Mouse (Mus musculus): ENCODE data around the gene Siva1. TPM values are rescaled to one million over a fixed set of nuclear protein-coding genes. Genes with fewer than 3 reads are reported as not detected.

The Siva1 gene
- polyA plus RNA-seq, 1 experiment from 2014 or later = 54.5 TPM

GRCm38 (mm10) chr12:112620354-112621061 lies 24.0 kb upstream of the Siva1 start:
- WGBS = 27% methylated on average over 13 of the region's 16 CpGs
- H3K4me3 ChIP-seq (ENCODE audit: low read depth, low read length) = peak overlapping the region; percentile 47
- H3K4me2 ChIP-seq (replicated peaks; ENCODE audit: low read depth) = peak overlapping the region; percentile 94
- H3K36me3 ChIP-seq (ENCODE audit: control insufficient read depth, insufficient read depth) = no peaks in the 10 kb centered on the region
- no peak for TF ChIP-seq CTCF (IDR thresholded peaks at IDR 0.05; ENCODE audit: low read depth)
- H3K4me1 ChIP-seq (replicated peaks; ENCODE audit: control insufficient read depth, insufficient read depth, low read length) = no peaks in the 10 kb centered on the region; the same call in 1 of the 2 replicates
- peak overlapping the region; percentile 42; the same call in 1 of the 2 replicates for H3K9ac ChIP-seq (ENCODE audit: low read depth, low read length)
- peaks cover 10% of the 10 kb centered on the region for H3K27me3 ChIP-seq (replicated peaks; ENCODE audit: control insufficient read depth, insufficient read depth, low read length)
- no peak overlapping the region for H3K27ac ChIP-seq (ENCODE audit: low read depth, low read length)
- no peaks in the 10 kb centered on the region for H3K9me3 ChIP-seq (ENCODE audit: control insufficient read depth)
- no peak for ATAC-seq

GRCm38 (mm10) chr12:112621900-112622299 lies 22.6 kb upstream of the Siva1 start:
- Histone ChIP-seq H3K4me3 (ENCODE audit: low read depth, low read length) (no peak overlapping the region), H3K9ac (ENCODE audit: low read depth, low read length) (no peak overlapping the region), H3K36me3 (ENCODE audit: control insufficient read depth, insufficient read depth) (no peaks in the 10 kb centered on the region), H3K27ac (ENCODE audit: low read depth, low read length) (no peak overlapping the region), H3K4me1 (replicated peaks; ENCODE audit: control insufficient read depth, insufficient read depth, low read length) (peaks cover 6% of the 10 kb centered on the region; the same call in 1 of the 2 replicates), H3K9me3 (ENCODE audit: control insufficient read depth) (no peaks in the 10 kb centered on the region), H3K4me2 (replicated peaks; ENCODE audit: low read depth) (no peak overlapping the region), H3K27me3 (replicated peaks; ENCODE audit: control insufficient read depth, insufficient read depth, low read length) (peaks cover 10% of the 10 kb centered on the region)
- WGBS = 82% methylated on average over 3 of the region's 3 CpGs
- TF ChIP-seq CTCF (IDR thresholded peaks at IDR 0.05; ENCODE audit: low read depth) = no peak
- no peak for ATAC-seq

- 9% methylated on average over 2 of the region's 2 CpGs for WGBS
- Histone ChIP-seq H3K9ac (ENCODE audit: low read depth, low read length) (no peak overlapping the region), H3K4me1 (replicated peaks; ENCODE audit: control insufficient read depth, insufficient read depth, low read length) (peaks cover 8% of the 10 kb centered on the region), H3K9me3 (ENCODE audit: control insufficient read depth) (no peaks in the 10 kb centered on the region), H3K4me2 (replicated peaks; ENCODE audit: low read depth) (no peak overlapping the region), H3K4me3 (ENCODE audit: low read depth, low read length) (no peak overlapping the region), H3K36me3 (ENCODE audit: control insufficient read depth, insufficient read depth) (no peaks in the 10 kb centered on the region), H3K27me3 (replicated peaks; ENCODE audit: control insufficient read depth, insufficient read depth, low read length) (peaks cover 10% of the 10 kb centered on the region), H3K27ac (ENCODE audit: low read depth, low read length) (no peak overlapping the region)
- peak; percentile 93 for TF ChIP-seq CTCF (IDR thresholded peaks at IDR 0.05; ENCODE audit: low read depth)
- ATAC-seq = no peak
Observed at GRCm38 (mm10) chr12:112623742-112624141, 20.7 kb upstream of the Siva1 start.

- Histone ChIP-seq H3K4me2 (replicated peaks; ENCODE audit: low read depth) (no peak overlapping the region), H3K27me3 (replicated peaks; ENCODE audit: control insufficient read depth, insufficient read depth, low read length) (peaks cover 9% of the 10 kb centered on the region; the same call in 1 of the 2 replicates), H3K4me1 (replicated peaks; ENCODE audit: control insufficient read depth, insufficient read depth, low read length) (peaks cover 17% of the 10 kb centered on the region), H3K27ac (ENCODE audit: low read depth, low read length) (no peak overlapping the region), H3K4me3 (ENCODE audit: low read depth, low read length) (no peak overlapping the region), H3K9me3 (ENCODE audit: control insufficient read depth) (no peaks in the 10 kb centered on the region), H3K36me3 (ENCODE audit: control insufficient read depth, insufficient read depth) (no peaks in the 10 kb centered on the region), H3K9ac (ENCODE audit: low read depth, low read length) (no peak overlapping the region)
- 78% methylated on average over 4 of the region's 4 CpGs for WGBS
- TF ChIP-seq CTCF (IDR thresholded peaks at IDR 0.05; ENCODE audit: low read depth) = no peak
- no peak for ATAC-seq
Observed at GRCm38 (mm10) chr12:112625700-112626099, 18.8 kb upstream of the Siva1 start.

GRCm38 (mm10) chr12:112626455-112626854 lies 18.0 kb upstream of the Siva1 start:
- WGBS = 54% methylated on average over 6 of the region's 6 CpGs
- no peak for TF ChIP-seq CTCF (IDR thresholded peaks at IDR 0.05; ENCODE audit: low read depth)
- Histone ChIP-seq H3K4me3 (ENCODE audit: low read depth, low read length) (no peak overlapping the region), H3K4me1 (replicated peaks; ENCODE audit: control insufficient read depth, insufficient read depth, low read length) (peaks cover 17% of the 10 kb centered on the region), H3K27me3 (replicated peaks; ENCODE audit: control insufficient read depth, insufficient read depth, low read length) (0 out of 2 replicates have a peak, but pooled peaks cover 4% of the 10 kb centered on the region), H3K36me3 (ENCODE audit: control insufficient read depth, insufficient read depth) (no peaks in the 10 kb centered on the region), H3K9ac (ENCODE audit: low read depth, low read length) (no peak overlapping the region), H3K27ac (ENCODE audit: low read depth, low read length) (no peak overlapping the region), H3K4me2 (replicated peaks; ENCODE audit: low read depth) (no peak overlapping the region), H3K9me3 (ENCODE audit: control insufficient read depth) (no peaks in the 10 kb centered on the region)
- ATAC-seq = no peak

- no peak overlapping the region for H3K27ac ChIP-seq (ENCODE audit: low read depth, low read length)
- H3K9me3 ChIP-seq (ENCODE audit: control insufficient read depth) = no peaks in the 10 kb centered on the region
- no peak overlapping the region for H3K4me2 ChIP-seq (replicated peaks; ENCODE audit: low read depth)
- no peak for ATAC-seq
- peak; percentile 69 for TF ChIP-seq CTCF (IDR thresholded peaks at IDR 0.05; ENCODE audit: low read depth)
- no peak overlapping the region for H3K4me3 ChIP-seq (ENCODE audit: low read depth, low read length)
- WGBS = 68% methylated on average over 7 of the region's 7 CpGs
- H3K27me3 ChIP-seq (replicated peaks; ENCODE audit: control insufficient read depth, insufficient read depth, low read length) = no peaks in the 10 kb centered on the region
- peaks cover 17% of the 10 kb centered on the region for H3K4me1 ChIP-seq (replicated peaks; ENCODE audit: control insufficient read depth, insufficient read depth, low read length)
- H3K36me3 ChIP-seq (ENCODE audit: control insufficient read depth, insufficient read depth) = no peaks in the 10 kb centered on the region
- H3K9ac ChIP-seq (ENCODE audit: low read depth, low read length) = no peak overlapping the region
Observed at GRCm38 (mm10) chr12:112627097-112627881, 17.2 kb upstream of the Siva1 start.

Data from intestine, postnatal 0 days (tissue).